Mouse (Mus musculus): ENCODE results near the gene Tti1.
A peak's percentile ranks its signal among the peaks of the same experiment; 100 is the strongest.

Tti1 gene

DNA sequence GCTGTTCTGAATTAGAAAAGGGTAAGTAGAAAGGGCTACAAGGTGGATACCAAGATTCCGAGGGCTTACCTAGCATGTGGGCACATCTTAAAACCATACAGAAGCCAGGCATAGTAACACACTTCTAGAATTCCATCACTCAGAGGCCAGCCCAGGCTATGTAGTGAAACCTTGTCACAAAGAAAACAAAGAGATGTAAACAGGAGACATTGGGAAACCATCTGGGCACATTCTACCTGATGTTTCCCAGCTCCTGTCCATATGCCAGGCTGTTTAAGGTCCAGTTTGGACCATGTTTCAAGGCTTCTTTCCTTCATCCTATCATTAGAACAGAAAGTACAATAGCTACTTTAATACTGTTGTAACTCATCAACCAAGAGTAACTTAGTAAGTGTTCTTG, 9.3 kb upstream of the Tti1 start:
- DNase-seq (ENCODE audit: low spot score): no peak

DNA sequence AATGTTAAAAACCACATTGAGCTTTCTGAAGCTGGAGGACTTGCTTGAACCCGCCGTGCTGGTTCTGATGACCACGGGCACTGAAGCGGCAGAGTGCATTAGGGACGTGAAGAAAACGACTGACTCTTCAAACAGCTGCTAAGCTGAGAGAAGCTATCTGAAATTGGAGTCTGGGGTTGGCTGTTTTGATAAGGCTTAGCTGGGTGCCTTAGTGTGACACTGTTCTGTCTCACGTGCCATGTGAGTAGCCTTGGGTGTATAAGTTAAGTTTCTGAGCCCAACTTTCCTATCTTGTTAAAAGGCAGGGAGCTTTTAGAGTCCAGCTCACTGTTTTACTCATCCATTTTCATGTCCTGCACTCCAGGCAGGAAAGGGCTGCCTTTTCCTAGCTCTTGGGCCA, 8.7 kb upstream of the Tti1 start:
- no peak for DNase-seq (ENCODE audit: low spot score)

DNA sequence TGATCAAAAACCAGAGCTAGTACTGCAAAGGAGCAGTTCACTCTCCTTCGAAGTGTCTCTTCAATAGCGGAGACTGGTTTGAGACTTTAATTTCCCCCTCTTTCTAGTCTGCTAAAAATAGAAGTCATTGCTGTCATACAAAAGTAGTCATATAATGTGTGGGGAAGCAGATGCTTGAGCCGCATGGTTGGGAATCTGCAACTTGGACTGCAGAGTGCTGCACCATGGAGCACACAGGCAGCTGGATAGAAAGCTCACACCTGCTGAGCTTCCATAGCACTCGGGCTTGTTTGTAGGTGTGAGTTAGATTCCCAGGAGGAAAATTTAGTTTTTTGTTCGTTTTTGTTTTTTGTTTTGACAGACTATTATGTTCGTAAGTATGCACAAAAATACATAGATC, 8.2 kb upstream of the Tti1 start:
- DNase-seq (ENCODE audit: low spot score): no peak

DNA sequence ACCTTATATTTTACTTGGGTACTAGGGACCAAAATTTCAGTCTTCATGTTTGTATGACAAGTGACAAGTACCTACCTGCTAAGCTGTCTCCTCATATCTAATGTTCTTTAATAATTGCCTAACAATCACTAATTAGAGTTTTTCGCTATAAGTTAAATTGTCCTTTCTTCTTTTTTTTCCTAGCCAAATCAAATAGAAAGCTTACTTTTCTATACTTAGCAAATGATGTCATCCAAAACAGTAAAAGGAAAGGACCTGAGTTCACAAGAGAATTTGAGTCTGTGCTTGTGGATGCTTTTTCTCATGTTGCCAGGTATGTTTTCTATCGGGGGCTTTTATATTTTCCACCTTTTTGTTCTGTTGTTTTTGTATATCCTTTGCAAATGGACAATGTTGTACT, 7.6 kb upstream of the Tti1 start:
- DNase-seq (ENCODE audit: low spot score): no peak

DNA sequence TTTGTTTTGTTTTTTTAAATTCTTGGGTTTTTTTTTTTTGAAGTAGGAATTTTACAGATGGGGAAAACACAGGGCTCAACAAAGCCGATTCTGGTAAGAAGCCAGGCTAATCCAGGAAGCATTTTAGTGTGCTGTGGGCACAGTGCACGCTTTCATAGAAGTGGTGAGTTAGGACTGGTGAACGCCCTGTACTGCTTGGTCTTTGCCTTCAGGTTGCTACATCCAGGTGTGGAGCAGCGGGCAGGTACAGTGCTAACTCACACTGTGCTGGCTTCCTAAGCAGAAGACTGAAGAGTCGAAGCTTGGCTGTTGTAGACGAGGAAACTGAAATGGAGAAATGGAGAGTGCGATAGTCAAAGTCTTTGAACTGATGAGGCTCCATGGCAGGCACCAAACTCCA, 1.8 kb upstream of the Tti1 start:
- no peak for DNase-seq (ENCODE audit: low spot score)

DNA sequence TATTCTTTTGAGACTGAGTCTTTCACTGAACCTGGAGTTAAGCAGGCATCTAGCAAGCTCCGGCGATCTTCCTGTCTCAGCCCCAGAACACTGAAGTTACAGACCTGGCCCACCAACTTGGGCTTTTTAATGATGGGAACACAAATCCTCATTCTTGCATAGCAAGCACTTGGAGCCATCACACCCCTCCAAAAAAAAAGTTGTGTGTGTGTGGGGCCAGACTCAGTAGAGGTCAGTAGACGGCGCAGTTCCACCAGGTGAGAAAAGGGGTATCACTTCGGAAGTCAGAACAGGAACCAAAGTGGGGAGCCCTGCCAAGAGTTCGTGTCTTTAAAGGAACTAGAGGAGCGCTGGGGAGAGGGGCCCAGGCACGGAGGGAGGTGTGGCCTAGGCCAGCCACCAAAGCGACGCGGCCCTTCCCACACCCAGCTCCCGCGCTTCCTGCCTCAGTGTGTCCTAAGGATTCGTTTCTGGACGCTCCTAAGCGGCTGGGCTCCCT, 329 bp downstream of the Tti1 start:
- no peak for DNase-seq (ENCODE audit: low spot score)

DNA sequence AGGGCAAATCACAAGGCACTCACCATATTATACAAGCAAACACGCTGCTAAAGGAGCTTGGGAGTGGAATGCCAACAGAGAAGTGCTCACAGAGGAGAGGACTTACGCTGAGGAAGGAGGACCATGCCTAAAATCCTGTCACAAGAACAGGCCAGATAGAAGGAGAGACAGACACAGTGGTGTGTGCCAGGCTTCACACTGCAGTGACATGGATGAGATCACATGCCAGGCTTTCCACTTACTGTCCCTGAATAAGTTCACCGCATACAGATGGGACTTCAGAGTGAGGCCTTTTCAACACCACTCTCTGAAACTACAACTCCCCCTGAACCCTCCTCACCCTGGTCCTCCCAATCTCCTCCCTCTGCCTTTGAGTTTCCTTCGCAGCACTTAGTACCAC, 10.9 kb downstream of the Tti1 start:
- no peak for DNase-seq (ENCODE audit: low spot score)

DNA sequence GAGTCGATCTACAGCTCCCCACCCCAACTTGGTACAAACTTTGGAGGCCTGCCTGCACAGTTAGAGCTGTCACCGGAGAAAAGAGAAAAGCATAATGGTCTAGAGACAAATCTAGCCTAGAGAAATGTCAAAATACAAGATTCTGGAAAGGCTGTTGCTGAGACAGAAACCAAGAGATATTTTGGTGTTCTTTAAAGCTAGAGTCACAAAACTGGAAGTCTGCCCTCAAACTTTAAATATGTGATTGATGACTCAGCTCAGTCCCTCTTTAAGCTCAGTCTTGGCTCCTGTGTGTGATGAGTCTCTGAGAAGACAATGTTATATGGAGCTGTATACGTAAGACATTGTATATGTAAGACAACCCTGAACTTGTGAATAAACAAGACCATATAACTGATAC, 15.6 kb downstream of the Tti1 start:
- no peak for DNase-seq (ENCODE audit: low spot score)

DNA sequence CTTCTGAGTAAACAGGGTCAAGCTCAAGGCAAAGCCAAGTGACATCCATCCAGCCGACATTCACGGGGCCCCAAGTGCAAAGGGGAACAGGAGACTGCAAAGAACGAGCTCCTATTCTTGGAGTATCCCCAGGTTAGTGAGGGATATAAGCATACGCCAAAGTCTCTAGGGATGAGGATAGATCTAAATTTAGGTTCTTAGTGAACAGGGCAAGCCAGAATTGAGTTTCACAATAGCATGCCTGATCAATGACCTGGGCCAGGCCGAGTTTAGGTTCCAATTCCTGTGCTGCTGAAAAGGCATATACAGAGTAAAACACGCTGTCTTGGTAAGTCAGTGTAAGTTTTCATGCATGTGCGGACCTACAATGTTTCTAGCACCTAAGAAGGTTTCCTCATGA, 18.9 kb downstream of the Tti1 start:
- no peak for DNase-seq (ENCODE audit: low spot score)

DNA sequence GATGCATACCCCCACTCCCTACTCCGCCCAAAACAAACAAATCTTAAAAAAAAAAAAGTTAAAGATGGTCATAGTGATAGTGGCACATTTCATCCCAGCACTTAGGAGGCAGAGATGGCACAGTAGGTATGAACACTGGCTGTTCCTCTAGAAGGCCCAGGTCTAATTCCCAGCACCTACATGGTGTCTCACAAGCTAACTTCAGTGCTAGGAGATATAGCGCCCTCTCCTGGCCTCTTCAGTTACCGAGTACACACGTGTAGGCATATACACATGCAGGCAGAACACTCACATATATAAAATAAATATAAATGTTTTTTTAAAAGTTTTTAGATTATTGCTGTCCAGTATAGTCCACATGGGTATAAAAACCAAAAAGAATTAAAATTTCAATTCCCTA, 22.6 kb downstream of the Tti1 start:
- DNase-seq (ENCODE audit: low spot score): no peak

DNA sequence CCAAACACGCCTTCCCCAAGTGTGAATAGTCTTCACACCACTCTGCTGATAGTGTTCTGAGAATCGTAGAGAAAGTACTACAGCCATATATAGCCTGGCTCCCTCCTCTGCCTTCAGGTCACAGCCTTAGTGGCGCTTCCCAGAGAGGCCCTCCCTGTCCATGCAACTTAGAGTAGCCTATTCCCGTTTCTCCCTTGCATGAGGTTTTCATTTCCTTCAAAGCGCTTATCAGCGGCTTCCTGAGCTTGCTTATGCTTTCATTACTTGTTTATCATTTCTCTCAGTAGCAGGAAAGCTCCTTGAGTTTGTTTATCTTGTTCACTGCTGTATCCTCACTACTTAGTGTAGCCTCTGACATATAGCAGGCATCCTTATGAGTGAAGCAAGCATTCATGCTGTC, 23.6 kb downstream of the Tti1 start:
- no peak for DNase-seq (ENCODE audit: low spot score)

DNA sequence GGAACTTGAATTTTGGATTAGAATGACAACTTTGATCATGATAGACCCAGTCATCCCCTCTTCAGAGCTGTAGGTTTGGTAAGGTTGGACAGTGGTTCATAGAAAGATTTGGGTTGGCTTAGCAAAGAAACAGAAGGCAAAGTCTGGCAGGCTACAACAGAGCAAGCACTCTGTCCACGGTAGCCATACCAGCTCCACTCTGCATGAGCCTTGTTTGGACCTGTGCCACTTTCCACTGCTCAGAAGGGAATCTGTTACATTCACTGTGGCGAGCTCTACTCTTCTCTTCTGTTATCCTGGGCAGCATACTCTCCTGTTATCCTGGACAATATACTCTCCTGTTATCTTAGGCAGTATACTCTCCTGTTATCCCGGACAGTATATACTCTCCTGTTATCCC, 29.4 kb downstream of the Tti1 start:
- DNase-seq (ENCODE audit: low spot score): no peak

DNA sequence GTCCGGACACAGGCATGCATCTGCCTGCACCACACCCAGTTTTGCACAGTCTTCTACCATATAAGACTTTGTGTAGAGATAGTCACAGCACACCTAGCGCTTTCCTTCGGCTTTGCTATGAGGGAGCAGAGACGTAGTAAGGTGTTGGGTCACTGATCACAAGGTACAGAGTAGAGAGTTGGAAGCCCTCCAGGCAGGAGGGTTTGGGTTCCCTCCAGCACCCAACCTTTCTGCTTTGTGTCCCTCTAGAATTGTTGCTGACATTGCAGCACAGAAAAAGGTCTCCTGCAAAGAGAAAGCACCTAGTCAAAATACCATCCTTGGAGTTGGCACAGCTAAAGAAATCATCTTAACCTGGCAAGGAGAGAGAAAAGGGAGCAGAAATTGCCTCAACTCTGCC, 35.7 kb downstream of the Tti1 start:
- no peak for DNase-seq (ENCODE audit: low spot score)

DNA sequence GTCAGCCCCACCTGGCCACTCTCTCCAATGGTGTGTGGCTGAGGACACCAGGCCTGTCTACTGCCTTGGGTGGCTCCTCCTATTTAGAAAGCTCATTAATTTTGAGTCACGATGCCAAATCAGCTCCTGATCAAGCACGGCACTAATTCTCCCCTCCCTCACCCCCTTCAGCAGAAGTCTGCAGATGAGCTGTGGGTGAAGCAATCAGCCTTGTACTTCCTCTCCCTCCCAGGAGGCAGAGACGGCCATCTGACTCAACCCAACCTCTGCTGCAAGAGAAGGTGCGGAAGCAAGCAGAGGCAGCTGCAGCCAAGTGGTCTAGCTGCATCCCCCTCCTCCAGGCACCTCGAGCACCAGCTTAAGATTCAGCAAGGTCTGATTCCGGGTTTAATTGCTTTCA, 37.2 kb downstream of the Tti1 start:
- DNase-seq (ENCODE audit: low spot score): no peak

DNA sequence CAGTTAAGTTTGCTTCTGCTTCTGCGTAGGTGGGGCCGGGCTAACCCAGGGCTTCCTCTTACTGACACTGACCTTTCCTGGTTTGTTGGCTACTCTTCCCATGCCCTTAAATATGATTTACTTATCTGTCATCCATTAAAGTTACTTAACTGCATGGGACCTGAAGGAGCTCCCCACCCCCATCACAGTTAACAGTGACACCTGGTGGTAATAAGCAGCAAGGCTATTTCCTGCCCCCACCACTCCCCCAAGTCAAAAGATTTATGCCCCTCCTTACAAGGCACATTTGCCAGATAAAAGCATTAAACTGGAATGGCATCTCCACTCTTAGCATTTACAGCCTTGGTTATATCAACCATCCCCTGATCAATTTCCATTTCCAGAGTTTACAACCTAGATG, 38.3 kb downstream of the Tti1 start:
- peak; percentile 42 for DNase-seq (ENCODE audit: low spot score)

DNA sequence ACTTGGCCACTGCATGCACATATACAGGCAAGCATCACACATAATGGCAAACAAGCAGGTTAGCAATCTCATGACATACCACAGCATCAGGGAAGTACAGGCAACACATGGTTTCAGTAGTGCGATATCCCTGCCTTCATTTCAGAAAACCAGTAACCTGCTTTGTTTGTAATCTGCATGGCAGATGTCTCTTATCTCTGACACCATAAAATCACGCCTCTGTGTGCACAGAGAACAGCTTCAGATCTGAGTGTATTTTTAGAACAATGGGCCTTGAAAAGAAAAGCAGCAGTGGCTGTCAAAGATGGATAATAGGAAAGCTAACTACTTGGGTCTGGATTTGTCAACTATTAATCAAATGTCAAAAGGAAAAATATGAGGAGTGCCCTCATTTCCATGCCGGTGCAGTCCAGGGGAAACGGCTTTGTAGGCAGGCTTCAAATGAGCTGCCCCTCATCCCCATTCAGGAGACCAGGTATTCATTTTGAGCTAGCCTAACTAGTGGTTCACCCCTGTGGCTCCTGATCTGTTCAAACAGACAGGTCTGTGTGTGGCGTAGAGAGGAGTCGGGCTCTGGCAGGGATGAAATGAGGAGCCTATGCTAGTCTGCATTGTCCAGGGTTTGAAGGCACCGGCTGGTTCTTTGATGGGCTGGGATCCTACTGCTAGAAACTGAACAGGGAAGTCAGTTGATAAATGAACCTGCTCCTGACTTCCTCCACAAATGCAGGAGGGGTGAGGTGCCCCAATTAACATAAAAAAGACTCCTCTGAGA, 39.6 kb downstream of the Tti1 start:
- DNase-seq (ENCODE audit: low spot score): no peak

DNA sequence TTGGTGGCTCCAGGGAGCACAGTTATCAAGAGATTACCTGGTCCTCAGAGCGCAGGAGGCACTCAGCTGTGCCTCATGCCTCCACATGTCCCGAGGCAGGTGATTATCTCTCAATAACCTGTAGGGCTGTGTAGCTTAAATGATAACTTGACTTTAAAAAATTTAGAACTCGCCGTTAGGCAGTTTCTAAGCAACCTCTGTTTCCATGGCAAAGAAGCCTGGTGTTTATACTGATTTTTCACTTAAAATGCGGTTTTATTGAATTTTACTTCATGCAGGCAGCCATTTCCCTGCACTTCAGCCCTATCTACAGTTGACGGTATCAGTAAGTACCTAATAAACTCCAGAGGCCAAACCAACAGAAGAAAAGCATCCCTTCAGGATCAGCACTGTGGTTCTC, 42.0 kb downstream of the Tti1 start:
- DNase-seq (ENCODE audit: low spot score): no peak

DNA sequence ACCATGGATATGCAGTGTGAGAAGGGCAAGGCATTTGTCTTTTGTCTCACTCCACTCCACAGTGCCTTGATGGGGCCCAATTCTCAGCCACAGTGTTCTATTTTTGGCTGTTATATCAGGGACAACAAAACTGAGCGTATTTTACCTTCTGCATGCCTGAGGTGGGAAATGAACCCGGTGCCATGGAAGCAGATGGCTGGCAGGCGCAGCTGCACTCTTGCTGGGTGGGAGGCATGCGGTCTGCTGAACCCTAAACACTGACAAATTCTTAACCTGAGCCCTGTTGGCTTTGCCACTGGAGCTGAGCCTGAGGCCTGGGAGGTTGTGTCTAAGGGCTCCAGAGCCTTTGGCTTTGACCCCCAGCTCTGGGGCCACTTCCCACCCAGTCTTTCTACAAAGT, 42.6 kb downstream of the Tti1 start:
- DNase-seq (ENCODE audit: low spot score): no peak

DNA sequence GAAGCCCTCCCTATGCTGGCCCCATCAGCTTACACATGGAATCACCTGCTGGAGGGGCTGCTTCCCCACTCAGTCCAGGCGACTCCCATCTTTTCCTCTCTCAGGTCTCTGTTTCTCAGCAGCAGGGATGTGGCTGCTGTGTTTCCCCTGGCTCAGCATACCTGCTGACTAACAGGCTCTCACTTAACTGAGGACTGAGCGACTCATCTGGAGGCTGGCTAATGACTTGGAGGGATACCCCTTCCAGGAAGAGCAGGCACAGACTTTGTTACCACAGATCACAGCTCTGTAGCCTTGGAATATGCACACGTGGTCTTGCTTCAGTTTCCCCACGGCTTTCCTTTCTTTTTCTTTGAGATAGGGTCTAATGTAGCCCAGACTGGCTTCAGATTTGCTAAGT, 45.0 kb downstream of the Tti1 start:
- no peak for DNase-seq (ENCODE audit: low spot score)

DNA sequence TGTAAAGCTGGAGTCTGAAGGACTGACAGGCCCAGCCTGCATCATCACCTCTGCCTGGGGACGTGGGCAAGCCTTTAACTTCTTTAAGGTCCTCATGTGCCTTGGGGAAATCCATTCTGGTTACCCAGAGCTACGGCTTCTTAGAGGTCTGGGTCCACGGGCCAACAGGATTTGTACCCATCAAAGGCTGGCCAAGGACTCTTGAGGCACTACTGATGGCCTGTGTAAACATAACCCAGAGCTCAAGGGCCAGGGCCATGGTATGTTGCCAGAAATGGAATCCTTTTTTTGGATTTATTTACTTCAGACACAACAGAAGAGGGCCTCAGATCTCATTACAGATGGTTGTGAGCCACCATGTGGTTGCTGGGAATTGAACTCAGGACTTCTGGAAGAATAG, 45.5 kb downstream of the Tti1 start:
- no peak for DNase-seq (ENCODE audit: low spot score)

DNA sequence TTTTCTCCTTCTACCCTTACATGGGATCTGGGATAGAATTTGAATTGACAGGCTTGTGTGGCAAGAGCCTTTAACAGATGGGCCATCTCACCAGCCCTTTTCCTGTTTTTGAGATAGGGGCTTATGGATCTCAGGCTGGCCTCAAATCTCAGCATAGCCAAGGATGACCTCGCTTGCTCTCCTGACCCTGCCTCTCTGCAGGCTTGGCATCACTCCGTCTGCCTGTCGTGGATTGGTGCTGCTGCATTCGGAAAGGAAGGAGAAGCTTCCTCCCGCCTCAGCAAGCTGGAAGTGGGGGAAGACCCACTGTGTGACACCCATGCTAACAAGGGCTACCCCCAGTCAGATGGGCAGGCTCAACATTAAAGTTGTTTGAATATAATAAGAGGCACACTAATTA, 49.0 kb downstream of the Tti1 start:
- no peak for DNase-seq (ENCODE audit: low spot score)

DNA sequence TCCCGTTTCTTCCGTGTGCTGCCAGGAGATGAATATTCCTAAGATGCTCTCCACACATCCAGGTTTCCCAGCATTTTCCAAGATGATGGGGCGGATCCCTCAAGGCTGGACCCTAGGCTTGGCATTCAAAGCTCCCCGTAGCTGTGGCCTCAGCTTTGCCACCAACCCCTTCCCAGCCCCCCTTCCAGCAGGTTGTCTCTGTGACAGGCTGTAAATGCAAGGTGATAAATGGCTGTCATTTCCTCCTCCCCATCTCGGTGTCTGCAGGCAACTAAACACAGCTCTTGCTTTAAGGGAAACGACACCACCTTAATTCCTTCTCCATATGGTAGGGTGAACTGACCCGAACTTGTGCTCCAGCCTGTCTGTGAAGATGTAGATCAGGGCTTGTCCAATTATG, 52.6 kb downstream of the Tti1 start:
- DNase-seq (ENCODE audit: low spot score): peak; percentile 55

DNA sequence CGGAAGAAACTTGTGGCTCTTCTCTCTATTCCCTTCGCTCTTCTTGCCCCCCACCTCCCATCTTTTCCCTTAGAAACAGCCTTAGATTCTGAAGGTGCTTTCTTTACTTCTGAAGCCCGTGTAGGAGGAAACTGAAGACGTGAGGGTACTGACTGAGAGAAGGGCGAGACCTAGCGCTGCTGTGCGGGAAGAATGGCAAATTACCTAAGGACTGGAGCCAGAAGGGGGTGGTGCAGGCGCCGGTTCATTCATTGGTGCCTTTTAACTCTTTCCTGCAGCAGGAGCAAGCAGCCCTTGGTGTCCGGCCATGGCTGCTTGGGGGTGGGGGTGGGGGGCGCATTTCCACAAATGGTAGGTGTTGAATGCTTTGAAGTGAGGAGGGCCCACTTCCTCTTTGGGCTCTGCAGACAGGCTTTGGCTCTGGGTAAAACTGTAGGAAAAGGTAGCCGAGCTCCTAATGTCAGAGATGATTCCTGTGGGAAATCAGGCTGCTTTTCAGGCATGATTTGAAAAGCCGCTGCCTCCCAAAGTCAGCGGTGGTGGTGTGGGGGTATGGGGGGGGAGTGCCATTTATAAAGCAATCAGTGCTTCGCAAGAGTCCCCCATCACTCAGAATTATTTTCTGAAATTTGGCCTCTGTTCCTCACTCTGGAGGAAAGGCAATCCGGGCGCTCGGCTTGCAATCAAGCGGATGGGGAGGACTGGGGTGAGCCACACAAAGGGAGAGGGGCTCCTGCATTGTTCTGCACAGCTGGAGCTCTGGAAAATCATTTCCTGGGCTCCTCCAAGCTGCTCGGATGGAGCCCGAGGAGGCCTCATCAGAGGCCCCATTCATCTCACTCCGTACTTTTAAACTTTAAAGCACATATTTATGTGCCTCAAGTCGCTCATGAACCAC, 53.4 kb downstream of the Tti1 start:
- peak; percentile 51 for DNase-seq (ENCODE audit: low spot score)

Measured in embryo, embryonic 10.5 days (tissue).